Mouse (Mus musculus) layer of hippocampus, adult 2 months (tissue): ENCODE measurements around the gene Ptpn23. TPM values are rescaled to one million over a fixed set of nuclear protein-coding genes. Genes with fewer than 3 reads are reported as not detected.
"Not testable (repeated sequence)": the region's sequence is repeated elsewhere in the genome, so short reads cannot be mapped to it uniquely, and the experiment has no call there.

Experiments used
- DNase-seq, 2 experiments: peaks; one replicate each; pipeline ENCODE4 v3.0.0; 2022; ENCODE audit warnings: low spot score in 2 of 2
- H3K27ac ChIP-seq: fragments of 200-600 bp; 2 replicates; pipeline ENCODE4 v1.8.1; 2022
- H3K4me3 ChIP-seq: fragments of 200-600 bp; 2 replicates; pipeline ENCODE4 v1.8.1; 2022; ENCODE audit warnings: mild to moderate bottlenecking
- CTCF ChIP-seq: fragments of 200-600 bp; conservative IDR thresholded peaks from 2 replicates; pipeline ENCODE4 v1.8.1; 2022; ENCODE audit warnings: antibody characterized with exemption, mild to moderate bottlenecking, moderate library complexity
- total RNA-seq, 2 experiments: library from RNA; stranded (reverse); gene quantifications; 2 replicates each; pipeline ENCODE4 v1.2.3; 2021

Ptpn23 gene
- total RNA-seq, 2 experiments from 2014 or later: 57.2 to 57.8 TPM

DNA sequence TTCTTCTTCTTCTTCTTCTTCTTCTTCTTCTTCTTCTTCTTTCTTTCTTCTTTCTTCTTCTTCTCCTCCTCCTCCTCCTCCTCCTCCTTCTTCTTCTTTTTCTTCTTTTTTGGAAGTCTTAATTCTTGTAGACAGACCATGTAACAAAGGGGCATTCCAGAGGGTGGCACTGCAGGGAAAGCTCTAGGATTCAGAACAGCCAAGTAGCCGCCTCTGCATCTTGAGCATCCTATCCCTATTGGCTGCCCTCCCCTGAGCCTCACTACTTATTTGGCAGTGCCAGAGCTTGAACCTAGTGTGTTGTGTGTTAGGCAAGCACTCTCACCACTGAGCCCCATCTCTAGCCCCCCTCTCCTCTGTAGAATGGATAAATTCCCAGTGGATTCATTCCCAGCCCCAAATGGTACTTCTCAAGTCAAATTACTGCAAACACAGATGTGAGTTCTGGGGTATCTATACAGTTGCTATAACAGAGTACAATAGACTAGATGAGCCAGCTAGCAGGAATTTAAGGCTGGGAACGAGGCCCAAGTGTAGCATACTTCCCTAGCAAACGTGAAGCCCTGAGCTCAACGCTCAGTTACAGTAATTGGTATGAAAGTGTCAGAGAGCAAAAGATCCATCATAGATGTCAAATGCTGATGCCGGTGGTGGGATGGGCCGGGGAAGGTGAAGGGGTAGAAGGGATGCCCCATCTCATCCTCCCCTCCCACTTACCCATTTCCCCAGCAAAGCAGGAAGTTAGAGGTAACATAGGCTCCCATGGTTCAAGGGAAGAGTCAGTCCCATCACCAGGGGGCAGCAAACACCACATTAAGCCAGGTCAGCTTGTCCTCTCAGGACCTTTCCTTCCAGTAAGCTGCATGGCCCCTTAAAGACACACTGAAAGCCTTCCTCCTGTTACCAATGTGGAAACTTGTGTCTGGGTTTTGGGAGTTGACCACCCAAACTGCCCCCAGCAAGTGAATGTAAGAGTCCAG lies 3.2 kb upstream of the Ptpn23 start:
- no peak overlapping the region for H3K27ac ChIP-seq
- TF ChIP-seq CTCF: peak; percentile 85
- no peak overlapping the region for H3K4me3 ChIP-seq
- peak; percentile 74 to 82 for DNase-seq

DNA sequence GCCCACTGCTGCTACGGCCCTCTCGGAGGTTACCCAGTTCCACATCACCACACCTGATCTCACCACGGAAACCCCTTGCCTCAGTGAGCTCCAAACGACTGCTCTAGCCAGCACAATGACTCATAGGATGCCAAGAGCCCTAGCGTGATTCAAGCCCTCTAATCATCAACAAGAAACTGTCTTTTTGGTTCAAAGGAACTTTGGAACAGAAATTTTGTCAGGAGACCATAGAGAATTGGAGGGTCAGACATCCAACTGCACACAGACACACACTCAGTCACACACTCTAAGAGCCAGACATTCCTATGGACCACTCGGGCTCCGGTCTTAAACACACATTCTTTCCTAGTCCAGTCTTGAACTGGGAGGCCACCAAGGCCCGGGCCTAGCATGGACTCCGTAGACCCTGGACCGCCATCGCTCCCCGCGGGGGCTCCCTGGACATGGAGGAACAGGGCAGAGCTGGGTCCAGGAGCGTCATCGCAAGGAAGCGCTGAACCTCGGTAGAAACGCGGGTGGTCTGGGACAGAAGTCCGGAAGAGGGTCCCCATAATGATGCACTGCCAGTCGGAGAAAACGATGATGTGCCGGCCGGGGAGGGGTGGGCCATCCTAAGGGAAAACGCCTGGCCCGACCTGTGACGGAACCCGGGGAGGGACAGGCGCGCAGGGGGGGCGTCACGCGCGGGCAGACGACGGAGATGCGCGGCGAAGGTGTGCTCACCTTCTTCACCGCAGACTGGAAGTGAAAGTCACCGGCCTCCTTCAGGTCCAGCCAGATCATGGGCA lies 508 bp downstream of the Ptpn23 start:
- Histone ChIP-seq H3K4me3 (peak overlapping the region; percentile 71), H3K27ac (peak overlapping the region; percentile 90)
- peak in 1 of 2 experiments; percentile 35 for DNase-seq
- TF ChIP-seq CTCF: no peak

DNA sequence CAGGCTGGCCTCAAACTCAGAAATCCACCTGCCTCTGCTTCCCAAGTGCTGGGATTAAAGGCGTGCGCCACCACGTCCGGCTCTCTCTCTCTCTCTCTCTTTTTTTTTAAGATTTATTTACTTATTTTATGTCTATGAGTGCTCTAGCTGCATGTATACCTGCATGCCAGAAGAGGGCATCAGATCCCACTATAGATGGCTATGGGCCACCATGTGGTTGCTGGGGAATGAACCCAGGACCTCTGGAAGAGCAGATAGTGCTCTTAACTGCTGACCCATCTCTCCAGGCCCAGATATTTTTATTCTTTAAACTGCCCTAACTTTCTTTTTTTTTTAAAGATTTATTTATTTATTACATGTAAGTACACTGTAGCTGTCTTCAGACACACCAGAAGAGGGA lies 4.8 kb downstream of the Ptpn23 start:
- peak; percentile 46 for TF ChIP-seq CTCF
- not testable (repeated sequence) for H3K27ac ChIP-seq, H3K4me3 ChIP-seq, DNase-seq

DNA sequence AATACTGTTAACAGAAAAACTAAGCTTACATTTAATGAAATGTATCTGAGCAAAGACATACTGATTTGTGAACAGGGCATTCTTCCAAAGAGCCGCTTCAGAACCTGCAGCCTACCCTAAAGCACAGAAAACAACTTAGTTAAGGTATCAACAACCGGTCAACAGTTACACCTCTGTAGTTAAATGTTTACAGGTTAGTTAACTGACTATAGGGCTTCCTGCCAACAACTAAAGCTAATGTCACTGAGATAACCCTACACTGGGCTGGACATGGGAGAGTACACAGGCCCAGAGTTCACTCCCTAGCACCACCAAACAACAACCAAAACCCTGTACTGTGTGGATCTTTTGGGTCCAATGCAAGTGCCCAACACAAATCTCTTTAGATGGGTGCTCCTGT lies 5.3 kb downstream of the Ptpn23 start:
- TF ChIP-seq CTCF: no peak
- no peak for DNase-seq
- no peak overlapping the region for H3K27ac ChIP-seq
- H3K4me3 ChIP-seq: no peak overlapping the region

DNA sequence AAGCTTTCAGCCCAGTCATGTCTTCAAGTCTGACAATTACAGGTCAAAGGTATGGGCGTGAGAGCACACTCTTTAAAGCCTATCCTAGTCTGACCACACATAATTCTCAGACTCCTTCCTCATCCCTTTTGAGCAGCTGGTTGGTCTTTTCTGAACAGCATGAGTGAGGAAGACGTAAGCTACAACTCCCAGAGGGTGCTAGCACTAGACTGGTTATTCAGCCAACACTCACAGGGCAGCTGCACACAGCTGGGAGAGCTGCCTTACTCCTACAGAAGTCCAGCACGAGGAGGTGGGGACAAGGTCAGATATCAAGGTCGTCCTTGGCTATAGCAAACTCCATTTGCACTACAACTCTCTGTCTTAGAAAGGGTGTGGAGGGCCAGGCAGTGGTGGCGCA lies 7.4 kb downstream of the Ptpn23 start:
- Histone ChIP-seq H3K4me3 (no peak overlapping the region), H3K27ac (no peak overlapping the region)
- DNase-seq: no peak
- no peak for TF ChIP-seq CTCF

DNA sequence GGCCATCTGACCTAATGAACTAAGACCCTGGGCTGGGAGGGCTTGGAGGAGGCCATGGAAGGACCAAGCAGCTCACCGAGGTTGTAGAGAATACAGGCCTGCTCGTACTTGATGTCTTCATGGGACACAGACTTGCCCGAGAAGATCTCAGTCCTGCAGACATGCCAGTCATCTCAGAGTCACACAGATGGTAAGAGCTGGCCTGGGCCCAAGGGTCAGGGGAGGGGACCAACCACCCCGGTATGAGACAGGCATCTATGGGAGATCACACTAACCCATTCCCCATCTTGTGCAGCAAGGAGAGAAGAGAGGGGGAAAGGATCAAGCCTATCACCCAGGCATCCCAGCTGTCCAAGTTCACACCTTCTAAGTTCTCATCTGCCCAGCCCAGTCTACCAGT lies 14.7 kb downstream of the Ptpn23 start:
- no peak for TF ChIP-seq CTCF
- no peak overlapping the region for H3K4me3 ChIP-seq
- H3K27ac ChIP-seq: no peak overlapping the region
- DNase-seq: no peak

DNA sequence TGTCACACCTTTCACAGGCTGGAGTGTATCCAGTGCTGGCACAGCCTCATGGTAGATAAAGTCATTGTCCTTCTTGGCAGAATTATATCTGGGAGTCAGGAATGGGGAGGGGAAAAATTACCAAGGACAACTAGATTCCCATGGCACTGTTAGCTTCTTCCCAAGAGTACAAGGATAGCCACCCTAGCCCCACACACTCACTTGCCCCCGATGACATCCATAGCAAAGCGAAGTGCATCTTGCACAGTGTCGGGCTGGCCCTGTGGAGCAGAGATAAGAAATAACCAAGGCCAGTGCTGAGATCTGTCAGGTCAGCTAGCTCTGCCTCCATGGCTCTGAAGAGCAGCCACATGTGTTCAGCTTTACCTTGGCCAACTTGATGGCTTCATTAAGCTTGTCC lies 17.2 kb downstream of the Ptpn23 start:
- H3K4me3 ChIP-seq: no peak overlapping the region
- DNase-seq: no peak
- no peak for TF ChIP-seq CTCF
- no peak overlapping the region for H3K27ac ChIP-seq

DNA sequence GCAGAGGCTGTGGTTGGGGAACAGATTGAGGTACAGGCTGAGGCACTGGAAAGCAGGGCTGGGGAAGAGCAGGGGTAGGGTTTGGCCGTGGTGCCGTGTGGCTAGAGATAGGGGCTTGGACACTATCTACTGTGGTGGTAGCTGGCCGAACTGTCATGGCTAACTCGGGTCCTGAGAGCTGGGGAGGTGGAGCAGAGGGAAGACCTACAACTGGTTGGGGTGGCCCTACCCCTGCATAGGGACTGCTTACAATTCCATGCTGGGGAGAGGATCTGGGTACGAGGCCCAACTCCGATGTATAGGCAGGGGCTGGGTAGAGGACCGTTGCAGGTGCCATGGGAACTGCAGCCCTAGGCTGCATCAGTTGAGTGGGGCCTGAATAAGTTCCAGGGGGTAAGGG lies 20.0 kb downstream of the Ptpn23 start:
- TF ChIP-seq CTCF: no peak
- H3K4me3 ChIP-seq: no peak overlapping the region

DNA sequence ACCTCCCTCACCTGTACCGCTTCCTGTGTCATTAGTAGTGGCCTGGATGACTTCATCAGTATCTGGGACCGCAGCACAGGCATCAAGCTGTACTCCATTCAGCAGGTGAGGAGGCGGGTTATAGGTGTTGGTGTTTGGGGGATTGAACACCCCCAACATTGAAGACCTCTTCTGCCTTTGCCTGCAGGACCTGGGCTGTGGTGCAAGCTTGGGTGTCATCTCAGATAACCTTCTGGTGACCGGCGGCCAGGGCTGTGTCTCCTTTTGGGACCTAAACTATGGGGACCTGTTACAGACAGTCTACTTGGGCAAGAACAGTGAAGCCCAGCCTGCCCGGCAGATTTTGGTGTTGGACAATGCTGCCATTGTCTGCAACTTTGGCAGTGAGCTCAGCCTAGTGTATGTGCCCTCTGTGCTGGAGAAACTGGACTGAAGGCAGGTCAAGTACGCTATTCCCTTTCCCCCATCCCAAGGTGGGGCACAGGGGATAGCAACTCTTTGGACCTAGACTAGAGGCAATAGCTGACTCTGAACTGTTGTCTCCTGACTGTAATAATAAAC lies 23.6 kb downstream of the Ptpn23 start:
- TF ChIP-seq CTCF: no peak
- DNase-seq: no peak
- Histone ChIP-seq H3K4me3 (no peak overlapping the region), H3K27ac (peak overlapping the region; percentile 55; the same call in 1 of the 2 replicates)

More for the DNA sequence above, 20.0 kb downstream of the Ptpn23 start:
- no peak for DNase-seq
- no peak overlapping the region for H3K27ac ChIP-seq

DNA sequence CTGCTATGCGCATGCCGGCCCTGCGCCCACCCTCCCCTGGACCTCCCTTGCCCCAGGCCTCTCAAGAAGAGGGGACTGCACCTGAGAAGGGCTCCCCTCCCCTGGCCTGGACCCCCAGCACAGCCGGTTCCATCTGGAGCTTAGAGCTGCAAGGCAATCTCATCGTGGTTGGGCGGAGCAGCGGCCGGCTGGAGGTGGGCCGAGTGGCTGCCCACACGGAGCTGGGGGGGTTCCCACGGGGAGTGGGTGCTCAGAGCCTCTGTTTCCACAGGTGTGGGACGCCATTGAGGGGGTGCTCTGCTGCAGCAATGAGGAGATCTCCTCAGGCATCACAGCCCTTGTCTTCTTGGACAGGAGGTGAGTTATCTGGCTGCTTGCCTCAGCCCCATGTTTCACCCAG lies 26.7 kb downstream of the Ptpn23 start:
- Histone ChIP-seq H3K27ac (no peak overlapping the region), H3K4me3 (no peak overlapping the region)
- DNase-seq: no peak
- no peak for TF ChIP-seq CTCF

DNA sequence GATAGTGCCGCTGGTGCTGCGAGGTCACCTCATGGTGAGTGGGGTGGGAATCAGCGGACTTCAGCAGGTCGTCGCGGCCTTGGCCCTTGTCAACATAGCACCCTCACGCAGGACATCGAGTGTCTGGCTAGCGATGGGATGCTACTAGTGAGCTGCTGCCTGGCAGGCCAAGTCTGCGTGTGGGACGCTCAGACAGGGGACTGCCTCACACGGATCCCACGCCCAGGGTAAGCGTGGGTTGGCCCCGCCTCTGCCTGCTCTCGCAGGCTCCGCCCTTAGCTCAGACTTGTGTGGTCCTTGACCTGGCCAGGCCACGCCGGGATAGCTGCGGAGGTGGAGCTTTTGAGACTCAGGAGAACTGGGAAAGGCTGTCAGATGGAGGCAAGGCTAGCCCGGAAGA lies 27.4 kb downstream of the Ptpn23 start:
- no peak for TF ChIP-seq CTCF
- no peak for DNase-seq
- H3K27ac ChIP-seq: no peak overlapping the region
- H3K4me3 ChIP-seq: no peak overlapping the region

DNA sequence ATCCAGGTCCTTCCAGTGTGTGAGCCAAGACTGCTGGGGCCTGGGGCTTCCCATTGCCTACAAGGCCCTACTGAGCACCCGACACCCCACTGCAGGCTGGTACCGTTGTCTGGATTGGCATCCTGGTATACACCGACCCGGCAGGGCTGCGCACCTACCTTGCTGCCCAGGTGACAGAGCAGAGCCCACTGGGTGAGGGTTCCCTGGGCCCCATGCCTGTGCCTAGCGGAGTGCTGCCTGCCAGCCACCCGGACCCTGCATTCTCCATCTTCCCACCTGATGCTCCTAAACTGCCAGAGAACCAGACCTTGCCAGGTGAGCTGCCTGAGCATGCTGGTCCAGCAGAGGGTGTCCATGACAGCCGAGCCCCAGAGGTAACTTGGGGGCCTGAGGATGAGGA lies 28.7 kb downstream of the Ptpn23 start:
- H3K27ac ChIP-seq: no peak overlapping the region
- TF ChIP-seq CTCF: no peak
- H3K4me3 ChIP-seq: no peak overlapping the region
- no peak for DNase-seq

DNA sequence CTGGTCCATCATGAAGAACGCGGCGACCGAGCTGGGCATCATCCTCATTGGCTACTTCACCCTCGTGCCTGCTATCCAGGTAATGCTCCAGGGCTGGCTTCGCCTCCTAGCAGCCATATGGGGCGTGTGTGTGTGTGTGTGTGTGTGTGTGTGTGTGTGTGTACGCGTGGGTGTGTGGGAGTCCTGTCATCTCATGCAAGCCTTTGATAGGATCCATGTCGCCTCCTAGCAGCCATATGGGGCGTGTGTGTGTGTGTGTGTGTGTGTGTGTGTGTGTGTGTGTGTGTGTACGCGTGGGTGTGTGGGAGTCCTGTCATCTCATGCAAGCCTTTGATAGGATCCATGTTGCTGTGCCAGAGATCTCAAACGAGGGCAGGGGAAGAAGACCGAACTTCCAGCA lies 30.4 kb downstream of the Ptpn23 start:
- peak overlapping the region; percentile 55; the same call in 1 of the 2 replicates for H3K27ac ChIP-seq
- DNase-seq, H3K4me3 ChIP-seq: not testable (repeated sequence)
